Mouse (Mus musculus) midbrain, embryonic 15.5 days (tissue): ENCODE data around the gene Rnf186. TPM values are rescaled to one million over a fixed set of nuclear protein-coding genes. Genes with fewer than 3 reads are reported as not detected.

ENCODE experiments used
- ATAC-seq: fragments of 200-750 bp; cut with Nextera tagmentation; replicated peaks from 2 replicates; pipeline ENCODE4 v1.8.0; 2017; ENCODE audit warnings: moderate TSS enrichment
- H3K27ac ChIP-seq: fragments of 300-500 bp; sonication (generic); 2 replicates; pipeline ENCODE4 v1.5.1; 2015; ENCODE audit warnings: mild to moderate bottlenecking, inconsistent platforms
- H3K27me3 ChIP-seq: fragments of 300-500 bp; sonication (generic); replicated peaks from 2 replicates; pipeline ENCODE4 v1.6.1; 2015; ENCODE audit warnings: inconsistent platforms
- H3K36me3 ChIP-seq: fragments of 300-500 bp; sonication (generic); replicated peaks from 2 replicates; pipeline ENCODE4 v1.6.1; 2015; ENCODE audit warnings: inconsistent platforms
- H3K4me1 ChIP-seq: fragments of 300-500 bp; sonication (generic); 2 replicates; pipeline ENCODE4 v1.6.1; 2015; ENCODE audit warnings: inconsistent platforms
- H3K4me2 ChIP-seq: fragments of 300-500 bp; sonication (generic); 2 replicates; pipeline ENCODE4 v1.6.1; 2015; ENCODE audit warnings: inconsistent platforms, mild to moderate bottlenecking, moderate library complexity
- H3K4me3 ChIP-seq: fragments of 300-500 bp; sonication (generic); 2 replicates; pipeline ENCODE4 v1.5.1; 2015; ENCODE audit warnings: mild to moderate bottlenecking, inconsistent platforms
- H3K9ac ChIP-seq: fragments of 300-500 bp; sonication (generic); 2 replicates; pipeline ENCODE4 v1.6.1; 2015; ENCODE audit warnings: mild to moderate bottlenecking, inconsistent platforms
- H3K9me3 ChIP-seq: fragments of 300-500 bp; sonication (generic); 2 replicates; pipeline ENCODE4 v1.6.1; 2016; ENCODE audit warnings: inconsistent platforms
- WGBS: fragments of 180-500 bp; shearing (Covaris S2); methylation state at CpG from one replicate; pipeline ENCODE4 v1.1.7; 2015; ENCODE audit warnings: mixed read lengths; 5-methylcytosine and 5-hydroxymethylcytosine counted together
- polyA plus RNA-seq: library from polyadenylated mRNA; unstranded; fragments of >200 nt; fragmentation: Nextera tagmentation; extraction: Ambion mirVana; gene quantifications from 2 replicates; pipeline ENCODE4 v1.2.1, GENCODE M21; 2015

Gene Rnf186
- polyA plus RNA-seq, 1 experiment from 2014 or later = 0.58 TPM

DNA sequence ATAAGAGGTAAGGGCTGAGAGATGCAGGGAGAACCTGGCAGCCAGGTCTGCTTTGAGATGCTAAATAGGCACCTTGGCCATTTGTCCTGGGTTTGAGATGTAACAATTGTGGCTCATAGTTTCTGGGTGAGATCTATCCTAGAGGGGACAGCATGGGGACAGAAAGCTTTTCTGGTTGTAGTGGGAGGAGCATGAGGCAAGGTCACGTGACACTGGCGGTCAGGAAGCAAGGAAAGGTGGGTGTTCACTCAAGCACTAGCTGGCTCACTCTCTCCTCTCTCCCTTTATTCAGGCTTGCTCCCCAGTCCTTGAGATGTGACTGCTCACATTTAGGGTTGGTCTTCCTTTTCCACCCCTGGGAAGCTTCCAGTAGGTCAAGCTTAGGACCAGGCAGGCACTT lies 34.1 kb downstream of the Rnf186 start:
- 46% methylated on average over 2 of the region's 2 CpGs for WGBS
- no peaks in the 10 kb centered on the region for H3K27me3 ChIP-seq
- H3K9me3 ChIP-seq = no peaks in the 10 kb centered on the region
- H3K4me3 ChIP-seq = no peak overlapping the region
- peaks cover 2% of the 10 kb centered on the region; the same call in 1 of the 2 replicates for H3K4me1 ChIP-seq
- no peak for ATAC-seq
- H3K9ac ChIP-seq = no peak overlapping the region
- no peaks in the 10 kb centered on the region for H3K36me3 ChIP-seq
- no peak overlapping the region for H3K27ac ChIP-seq
- no peak overlapping the region for H3K4me2 ChIP-seq

GRCm38 (mm10) chr4:139001433-139001832 lies 34.5 kb downstream of the Rnf186 start:
- peaks cover 2% of the 10 kb centered on the region; the same call in 1 of the 2 replicates for H3K4me1 ChIP-seq
- no peaks in the 10 kb centered on the region for H3K9me3 ChIP-seq
- WGBS = 39% methylated on average over 6 of the region's 6 CpGs
- H3K9ac ChIP-seq = no peak overlapping the region
- H3K27me3 ChIP-seq = no peaks in the 10 kb centered on the region
- ATAC-seq = no peak
- no peak overlapping the region for H3K4me2 ChIP-seq
- no peak overlapping the region for H3K27ac ChIP-seq
- H3K4me3 ChIP-seq = no peak overlapping the region
- no peaks in the 10 kb centered on the region for H3K36me3 ChIP-seq

DNA sequence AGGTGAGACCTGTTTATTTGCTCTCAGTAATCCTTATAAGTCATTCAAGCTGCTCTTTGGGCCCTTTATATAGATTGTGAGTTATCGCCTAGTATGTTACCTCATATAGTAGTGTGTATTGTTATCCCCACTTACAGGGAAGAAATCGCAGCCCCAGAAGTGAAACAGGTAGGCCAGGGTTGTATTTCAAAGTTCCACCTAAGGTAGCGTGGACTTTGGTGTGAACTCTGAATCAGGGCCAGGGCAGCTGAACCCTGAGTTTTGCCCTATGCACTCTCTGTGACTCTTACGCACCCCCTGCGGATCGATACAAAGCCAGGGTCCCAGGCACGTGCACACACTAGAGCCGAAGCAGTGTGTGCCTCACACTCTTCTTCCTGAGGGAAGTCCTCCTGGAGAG lies 37.2 kb downstream of the Rnf186 start:
- no peaks in the 10 kb centered on the region for H3K27me3 ChIP-seq
- no peaks in the 10 kb centered on the region for H3K9me3 ChIP-seq
- H3K27ac ChIP-seq = no peak overlapping the region
- H3K4me3 ChIP-seq = no peak overlapping the region
- no peaks in the 10 kb centered on the region for H3K36me3 ChIP-seq
- peaks cover 2% of the 10 kb centered on the region; the same call in 1 of the 2 replicates for H3K4me1 ChIP-seq
- ATAC-seq = no peak
- H3K9ac ChIP-seq = no peak overlapping the region
- no peak overlapping the region for H3K4me2 ChIP-seq
- 71% methylated on average over 8 of the region's 8 CpGs for WGBS

DNA sequence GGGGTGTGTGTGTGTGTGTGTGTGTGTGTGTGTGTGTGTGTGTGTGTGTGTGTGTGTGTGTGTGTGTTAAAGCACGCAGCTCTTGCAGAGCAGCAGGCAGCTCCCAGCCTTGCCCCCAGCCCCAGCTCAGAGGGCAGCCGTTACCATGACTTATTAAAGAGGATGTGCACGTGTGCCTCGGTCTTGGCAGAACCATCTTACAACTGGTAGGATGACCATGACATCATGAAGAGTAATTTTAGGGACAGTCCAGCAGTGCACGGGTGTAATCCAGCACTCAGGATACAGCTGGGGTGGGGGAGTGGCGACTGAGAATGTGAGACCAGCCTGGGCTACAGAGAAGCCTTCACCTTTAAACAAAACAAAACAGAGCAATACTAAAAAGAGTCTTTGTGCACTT lies 38.3 kb downstream of the Rnf186 start:
- Histone ChIP-seq H3K27ac (no peak overlapping the region), H3K36me3 (no peaks in the 10 kb centered on the region), H3K27me3 (no peaks in the 10 kb centered on the region), H3K9me3 (no peaks in the 10 kb centered on the region), H3K9ac (no peak overlapping the region), H3K4me1 (peaks cover 2% of the 10 kb centered on the region; the same call in 1 of the 2 replicates), H3K4me2 (no peak overlapping the region), H3K4me3 (no peak overlapping the region)
- WGBS = 50% methylated on average over 6 of the region's 6 CpGs
- no peak for ATAC-seq

DNA sequence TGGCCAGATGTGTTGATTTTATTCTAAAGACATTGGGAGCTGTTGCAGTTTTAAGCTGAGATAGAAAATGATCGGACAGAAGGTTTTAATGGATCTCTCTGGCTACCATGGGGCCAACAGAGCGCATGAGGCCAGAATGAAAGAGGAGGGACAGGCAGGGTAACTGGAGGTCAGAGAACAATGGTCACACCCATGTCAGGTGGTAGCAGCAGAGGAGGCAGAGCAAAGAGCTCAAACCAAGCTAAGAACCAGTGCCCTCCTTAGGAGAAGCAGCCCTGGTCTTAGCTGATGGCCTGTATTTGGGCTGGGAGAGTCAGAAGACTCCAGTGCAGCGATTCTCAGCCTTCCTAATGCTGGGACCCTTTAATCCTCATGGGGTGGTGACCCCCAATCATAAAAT lies 40.4 kb downstream of the Rnf186 start:
- H3K27me3 ChIP-seq = no peaks in the 10 kb centered on the region
- H3K4me2 ChIP-seq = no peak overlapping the region
- no peaks in the 10 kb centered on the region for H3K9me3 ChIP-seq
- no peak overlapping the region for H3K9ac ChIP-seq
- no peak for ATAC-seq
- no peak overlapping the region for H3K4me3 ChIP-seq
- no peak overlapping the region for H3K27ac ChIP-seq
- H3K4me1 ChIP-seq = peaks cover 2% of the 10 kb centered on the region; the same call in 1 of the 2 replicates
- 85% methylated on average over 3 of the region's 3 CpGs for WGBS
- no peaks in the 10 kb centered on the region for H3K36me3 ChIP-seq

DNA sequence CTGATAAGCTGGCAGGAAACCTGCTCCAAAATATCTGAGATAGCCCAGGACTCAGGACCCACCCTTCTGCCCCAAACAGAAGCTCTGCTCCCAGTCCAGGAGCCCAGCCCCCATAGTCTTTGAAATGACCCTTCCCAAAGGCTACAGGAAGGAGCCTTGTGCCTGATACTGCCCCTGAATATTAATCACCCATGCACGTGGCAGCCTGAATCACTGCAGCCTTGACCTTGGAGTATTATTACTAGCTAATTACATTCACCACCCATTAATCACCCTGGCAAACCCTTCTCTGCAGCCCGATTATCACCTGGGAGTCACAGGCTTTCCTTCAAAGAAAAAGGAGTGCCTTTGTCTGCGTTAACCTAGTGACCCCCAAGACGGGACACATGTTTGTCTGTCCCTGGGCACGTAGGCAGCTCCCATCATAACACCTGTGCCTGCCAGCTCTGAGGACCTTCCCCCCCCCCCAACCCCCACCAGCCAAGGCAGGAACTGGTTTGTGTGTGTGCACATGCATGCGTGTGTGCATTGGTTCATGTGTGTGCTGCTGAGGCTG lies 41.1 kb downstream of the Rnf186 start:
- no peaks in the 10 kb centered on the region for H3K27me3 ChIP-seq
- no peaks in the 10 kb centered on the region for H3K36me3 ChIP-seq
- 61% methylated on average over 6 of the region's 6 CpGs for WGBS
- H3K9me3 ChIP-seq = no peaks in the 10 kb centered on the region
- H3K27ac ChIP-seq = no peak overlapping the region
- H3K4me3 ChIP-seq = no peak overlapping the region
- peaks cover 2% of the 10 kb centered on the region; the same call in 1 of the 2 replicates for H3K4me1 ChIP-seq
- H3K9ac ChIP-seq = no peak overlapping the region
- H3K4me2 ChIP-seq = no peak overlapping the region
- no peak for ATAC-seq

- no peaks in the 10 kb centered on the region for H3K4me1 ChIP-seq
- H3K4me2 ChIP-seq = no peak overlapping the region
- 96% methylated on average over 13 of the region's 13 CpGs for WGBS
- H3K27me3 ChIP-seq = no peaks in the 10 kb centered on the region
- no peak overlapping the region for H3K9ac ChIP-seq
- H3K4me3 ChIP-seq = no peak overlapping the region
- H3K9me3 ChIP-seq = no peaks in the 10 kb centered on the region; the same call in 1 of the 2 replicates
- no peaks in the 10 kb centered on the region for H3K36me3 ChIP-seq
- ATAC-seq = no peak
- H3K27ac ChIP-seq = no peak overlapping the region
These were observed 44.3 kb downstream of the Rnf186 start for GRCm38 (mm10) chr4:139011201-139011702.

DNA sequence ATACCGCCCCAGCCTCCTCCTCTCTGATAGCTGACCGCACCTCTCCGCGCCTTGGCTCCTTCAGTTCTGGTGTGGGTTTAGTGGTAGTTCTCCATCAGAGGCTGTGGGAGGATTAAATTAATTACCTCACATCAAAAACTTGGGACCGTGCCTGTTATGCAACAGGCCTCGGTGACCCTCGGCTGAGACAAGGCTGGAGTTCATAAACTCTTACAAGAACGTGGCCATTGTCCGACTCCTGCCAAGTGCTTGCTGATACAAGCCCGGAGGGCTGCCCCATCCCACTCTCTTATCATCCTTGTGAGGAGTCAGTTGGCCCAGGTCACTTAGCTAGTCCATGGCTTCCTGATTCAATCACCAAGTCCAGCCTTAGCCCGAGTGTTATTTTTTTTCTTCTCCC lies 46.4 kb downstream of the Rnf186 start:
- no peak for ATAC-seq
- 92% methylated on average over 11 of the region's 11 CpGs for WGBS

DNA sequence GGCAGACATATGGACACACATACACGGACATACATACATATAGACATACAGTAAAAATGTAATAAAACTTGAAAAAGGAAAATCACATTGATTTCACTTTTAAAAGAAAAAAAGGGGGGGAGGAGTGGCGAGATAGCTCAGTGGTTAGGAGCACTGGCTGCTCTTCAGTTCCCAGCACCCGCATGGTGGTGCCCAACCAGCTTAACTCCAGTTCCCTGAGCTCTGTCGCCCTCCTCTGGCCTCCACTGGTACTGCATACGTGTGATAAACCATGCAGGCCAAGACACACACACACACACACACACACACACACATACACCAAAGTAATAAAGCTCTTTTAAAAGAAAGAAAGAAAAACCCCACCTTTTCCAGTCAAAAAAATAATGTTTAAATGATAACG lies 47.9 kb downstream of the Rnf186 start:
- Histone ChIP-seq H3K9me3 (no peaks in the 10 kb centered on the region; the same call in 1 of the 2 replicates), H3K36me3 (no peaks in the 10 kb centered on the region), H3K27me3 (no peaks in the 10 kb centered on the region), H3K4me3 (no peak overlapping the region), H3K4me2 (no peak overlapping the region), H3K9ac (no peak overlapping the region), H3K4me1 (0 out of 2 replicates have a peak, but pooled peaks cover 3% of the 10 kb centered on the region), H3K27ac (no peak overlapping the region)
- ATAC-seq = no peak
- 76% methylated on average over 6 of the region's 6 CpGs for WGBS

More for the DNA sequence above, 46.4 kb downstream of the Rnf186 start:
- H3K36me3 ChIP-seq = no peaks in the 10 kb centered on the region
- H3K4me1 ChIP-seq = no peaks in the 10 kb centered on the region
- no peak overlapping the region for H3K9ac ChIP-seq
- no peak overlapping the region for H3K4me2 ChIP-seq
- no peak overlapping the region for H3K27ac ChIP-seq
- no peaks in the 10 kb centered on the region; the same call in 1 of the 2 replicates for H3K9me3 ChIP-seq
- no peak overlapping the region for H3K4me3 ChIP-seq
- no peaks in the 10 kb centered on the region for H3K27me3 ChIP-seq

Other genes with a start within 250 kb of the Rnf186 start
- gene Pla2g2c, start 242.3 kb upstream of the Rnf186 start, polyA plus RNA-seq = 0.74 and 1.1 TPM in 2 replicates
- 4.3 and 4.7 TPM in 2 replicates for gene Ubxn10, start 229.9 kb upstream of the Rnf186 start, polyA plus RNA-seq
- gene Pla2g2f, start 209.5 kb upstream of the Rnf186 start, polyA plus RNA-seq = 0.06 and 0.13 TPM in 2 replicates
- 0.10 and 0.31 TPM in 2 replicates for gene Pla2g2d, start 191.4 kb upstream of the Rnf186 start, polyA plus RNA-seq
- 0.46 and 0.75 TPM in 2 replicates for gene Pla2g5, start 103.6 kb upstream of the Rnf186 start, polyA plus RNA-seq
- not detected in 2 replicates for gene Gm13030, start 93.1 kb upstream of the Rnf186 start, polyA plus RNA-seq
- not detected in 2 replicates for gene Pla2g2e, start 89.2 kb upstream of the Rnf186 start, polyA plus RNA-seq
- gene Otud3, start 53.2 kb upstream of the Rnf186 start, polyA plus RNA-seq = 2.4 and 2.8 TPM in 2 replicates
- 0.64 and 0.75 TPM in 2 replicates for gene Tmco4, start 5.8 kb downstream of the Rnf186 start, polyA plus RNA-seq
- 0.50 and 0.56 TPM in 2 replicates for gene Htr6, start 108.5 kb downstream of the Rnf186 start, polyA plus RNA-seq
- 42.3 and 50.7 TPM in 2 replicates for gene Nbl1, start 125.9 kb downstream of the Rnf186 start, polyA plus RNA-seq
- 323 and 328 TPM in 2 replicates for gene Minos1, start 164.0 kb downstream of the Rnf186 start, polyA plus RNA-seq
- 330 and 331 TPM in 2 replicates for gene Capzb, start 225.8 kb downstream of the Rnf186 start, polyA plus RNA-seq